Mouse (Mus musculus) olfactory bulb, adult 2 months (tissue): ENCODE measurements at regions not wholly inside any gene's neighbourhood (a gene's known extent, or its start where the extent isn't known, plus 50 kb on each side); places are given as distances from the start of the nearest gene placed in this dataset.

Experiments used
- CTCF ChIP-seq: fragments of 200-500 bp; IDR thresholded peaks from 2 replicates; pipeline ENCODE4 v1.5.1; 2012; ENCODE audit warnings: low read depth, mild to moderate bottlenecking, low read length, moderate library complexity; ENCODE audit not compliant: insufficient read depth
- POLR2A ChIP-seq: fragments of 200-500 bp; IDR thresholded peaks from 2 replicates; pipeline ENCODE4 v1.6.1; 2012; ENCODE audit warnings: mild to moderate bottlenecking, low read depth, low read length, moderate library complexity; ENCODE audit not compliant: insufficient read depth

- TF ChIP-seq CTCF (no peak), POLR2A (no peak)
These were observed 108.1 kb upstream of the Ercc4 start for GRCm38 (mm10) chr16:13001288-13001880.
